Mouse (Mus musculus) left cerebral cortex, postnatal 4 days (tissue): ENCODE measurements around the gene Pstk. TPM values are rescaled to one million over a fixed set of nuclear protein-coding genes. Genes with fewer than 3 reads are reported as not detected.
A peak's percentile ranks its signal among the peaks of the same experiment; 100 is the strongest.
"Not testable (repeated sequence)": the region's sequence is repeated elsewhere in the genome, so short reads cannot be mapped to it uniquely, and the experiment has no call there.

Experiments used
- DNase-seq: peaks from one replicate; pipeline ENCODE4 v3.0.0-alpha.2; 2022
- intact Hi-C: fragments of 180-260 bp; cut with DNase I; formaldehyde crosslinking; loops from one replicate; pipeline ENCODE4 v1.15.1; 2025
- total RNA-seq, 2 experiments: library from RNA; stranded (reverse); gene quantifications; 2 replicates each; pipeline ENCODE4 v1.2.3; 2021

The Pstk gene
- total RNA-seq, 2 experiments from 2014 or later = 22.7 to 25.2 TPM

- no peak for DNase-seq
These were observed 40.4 kb downstream of the Pstk start for GRCm38 (mm10) chr7:131411221-131411940.

GRCm38 (mm10) chr7:131411941-131412270 is 41.0 kb downstream of the Pstk start:
- no peak for DNase-seq
- intact Hi-C loops = no loop called here

More at GRCm38 (mm10) chr7:131411221-131411940, 40.4 kb downstream of the Pstk start:
- intact Hi-C loops = no loop called here

GRCm38 (mm10) chr7:131416742-131417141 is 45.8 kb downstream of the Pstk start:
- DNase-seq, intact Hi-C loops: not testable (repeated sequence)

GRCm38 (mm10) chr7:131417605-131418004 is 46.7 kb downstream of the Pstk start:
- intact Hi-C loops = no loop called here
- DNase-seq = no peak

GRCm38 (mm10) chr7:131424912-131425311 is 54.0 kb downstream of the Pstk start:
- intact Hi-C loops = no loop called here

GRCm38 (mm10) chr7:131427331-131427730 is 56.4 kb downstream of the Pstk start:
- DNase-seq = no peak
- intact Hi-C loops = no loop called here

More at GRCm38 (mm10) chr7:131424912-131425311, 54.0 kb downstream of the Pstk start:
- no peak for DNase-seq

- intact Hi-C loops = loop anchor here (10.0 kb wide), 1 partner anchor 103 kb away; no protein-coding TSS in a partner anchor
- DNase-seq = peak; percentile 41
These were observed 61.3 kb downstream of the Pstk start for GRCm38 (mm10) chr7:131432244-131432643.

GRCm38 (mm10) chr7:131434276-131434675 is 63.3 kb downstream of the Pstk start:
- intact Hi-C loops = loop anchor here (2.0 to 10.0 kb wide), 2 partner anchors 101 to 445 kb away; no protein-coding TSS in a partner anchor
- DNase-seq = no peak

GRCm38 (mm10) chr7:131437051-131437450 is 66.1 kb downstream of the Pstk start:
- no peak for DNase-seq
- intact Hi-C loops = loop anchor here (10.0 kb wide), 1 partner anchor 98 kb away; no protein-coding TSS in a partner anchor

Other genes starting within 250 kb of the Pstk start
- not detected for gene 4933402N03Rik, start 224.8 kb upstream of the Pstk start, total RNA-seq
- under 1 TPM; 0.06 to 0.08 TPM for gene 5430419D17Rik, start 196.7 kb upstream of the Pstk start, total RNA-seq
- under 1 TPM; 0.16 to 0.20 TPM for gene Cuzd1, start 48.8 kb upstream of the Pstk start, total RNA-seq
- not detected for gene Fam24b, start 41.6 kb upstream of the Pstk start, total RNA-seq
- not detected for gene Fam24a, start 37.3 kb upstream of the Pstk start, total RNA-seq
- gene 2310057M21Rik, start 8.4 kb upstream of the Pstk start, total RNA-seq = 10 to 100 TPM; 26.0 to 30.4 TPM
- gene Ikzf5, start 39.4 kb downstream of the Pstk start, total RNA-seq = 10 to 100 TPM; 40.2 to 45.7 TPM
- gene Acadsb, start 39.5 kb downstream of the Pstk start, total RNA-seq = 10 to 100 TPM; 81.7 to 88.6 TPM
- not detected for gene Hmx3, start 171.7 kb downstream of the Pstk start, total RNA-seq
- gene Hmx2, start 177.6 kb downstream of the Pstk start, total RNA-seq = not detected
- 10 to 100 TPM; 56.6 to 59.5 TPM for gene Bub3, start 189.1 kb downstream of the Pstk start, total RNA-seq